Mouse (Mus musculus) heart, embryonic 10.5 days (tissue): ENCODE measurements around the gene Hoxc4. TPM values are rescaled to one million over a fixed set of nuclear protein-coding genes. Genes with fewer than 3 reads are reported as not detected.

Source experiments
- DNase-seq: peaks from one replicate; pipeline ENCODE4 v3.0.0-alpha.2; 2017; ENCODE audit warnings: low spot score
- H3K27ac ChIP-seq: fragments of 300-500 bp; sonication (generic); 2 replicates; pipeline ENCODE4 v1.5.1; 2016; ENCODE audit warnings: mild to moderate bottlenecking
- H3K27me3 ChIP-seq: fragments of 300-500 bp; sonication (generic); 2 replicates; pipeline ENCODE4 v1.6.1; 2016; ENCODE audit warnings: mild to moderate bottlenecking; ENCODE audit not compliant: poor library complexity, insufficient read depth, severe bottlenecking
- H3K36me3 ChIP-seq: fragments of 300-500 bp; sonication (generic); 2 replicates; pipeline ENCODE4 v1.6.1; 2016; ENCODE audit warnings: mild to moderate bottlenecking, moderate library complexity
- H3K4me1 ChIP-seq: fragments of 300-500 bp; sonication (generic); 2 replicates; pipeline ENCODE4 v1.6.1; 2016; ENCODE audit warnings: mild to moderate bottlenecking
- H3K4me3 ChIP-seq: fragments of 300-500 bp; sonication (generic); 2 replicates; pipeline ENCODE4 v1.5.1; 2016; ENCODE audit warnings: mild to moderate bottlenecking, moderate library complexity
- H3K9me3 ChIP-seq: fragments of 300-500 bp; sonication (generic); 2 replicates; pipeline ENCODE4 v1.6.1; 2016; ENCODE audit warnings: mild to moderate bottlenecking, moderate library complexity
- WGBS: fragments of 180-500 bp; shearing (Covaris S2); methylation state at CpG from one replicate; pipeline ENCODE4 v1.1.7; 2016; 5-methylcytosine and 5-hydroxymethylcytosine counted together
- microRNA counts: library from miRNA; unstranded; fragments of <30 nt; microRNA quantifications from one replicate; lab custom pipeline; 2017
- microRNA-seq: library from miRNA; unstranded; fragments of <30 nt; microRNA quantifications from one replicate; pipeline ENCODE4, GENCODE M21; 2017
- polyA plus RNA-seq: library from polyadenylated mRNA; unstranded; fragments of >200 nt; fragmentation: Nextera tagmentation; extraction: Ambion mirVana; gene quantifications from 2 replicates; pipeline ENCODE4 v1.2.1, GENCODE M21; 2016

Gene Hoxc4
- polyA plus RNA-seq, 1 experiment from 2014 or later, result 6.6 TPM

DNA sequence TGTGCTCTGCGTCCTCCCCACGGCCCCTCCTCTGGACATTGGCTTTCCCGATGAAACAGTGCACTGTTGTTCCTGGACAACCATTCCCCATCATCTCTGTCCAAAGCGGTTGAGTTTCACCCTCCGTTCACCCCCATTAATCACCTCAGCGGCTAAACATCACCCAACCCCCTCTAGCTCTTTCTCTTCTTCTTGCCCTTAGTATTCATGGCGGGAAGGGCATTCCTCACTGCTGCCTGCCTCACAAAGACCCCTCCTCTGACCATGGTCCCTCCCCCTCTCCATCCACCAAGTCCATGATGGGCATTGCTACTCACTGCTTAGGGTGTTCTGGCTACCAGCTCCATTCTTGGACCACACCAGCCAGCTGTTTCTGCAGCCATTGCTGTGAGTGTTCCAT is 46.9 kb downstream of the Hoxc4 start:
- Histone ChIP-seq H3K4me1 (peaks cover 17% of the 10 kb centered on the region), H3K27ac (no peak overlapping the region), H3K4me3 (no peak overlapping the region), H3K36me3 (no peaks in the 10 kb centered on the region), H3K9me3 (no peaks in the 10 kb centered on the region), H3K27me3 (peaks cover 100% of the 10 kb centered on the region)
- WGBS, result 41% methylated on average over 7 of the region's 7 CpGs
- no peak for DNase-seq

DNA sequence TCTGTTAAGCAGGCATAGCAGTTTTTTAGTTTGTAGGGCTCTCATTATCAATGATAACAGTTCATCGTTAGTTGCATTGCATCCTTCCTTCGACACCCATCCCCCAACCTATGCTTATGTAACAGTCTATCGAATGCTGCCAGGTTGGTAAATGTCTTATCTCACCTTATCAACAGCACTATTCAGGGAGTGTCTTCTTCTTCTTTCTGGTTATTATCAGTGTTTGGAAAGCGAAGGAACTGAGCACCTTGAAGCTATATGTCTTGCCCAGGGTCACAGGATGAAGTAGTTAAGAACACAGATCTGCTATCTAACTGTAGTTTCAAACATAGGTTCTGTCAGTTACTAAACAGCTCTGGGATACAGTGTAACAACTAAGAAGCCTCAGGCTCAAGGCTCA is 49.0 kb downstream of the Hoxc4 start:
- no peak for DNase-seq
- Histone ChIP-seq H3K9me3 (no peaks in the 10 kb centered on the region), H3K4me3 (no peak overlapping the region), H3K27ac (no peak overlapping the region), H3K27me3 (peaks cover 100% of the 10 kb centered on the region), H3K36me3 (no peaks in the 10 kb centered on the region), H3K4me1 (peaks cover 13% of the 10 kb centered on the region)
- WGBS, result 33% methylated on average over 4 of the region's 4 CpGs

DNA sequence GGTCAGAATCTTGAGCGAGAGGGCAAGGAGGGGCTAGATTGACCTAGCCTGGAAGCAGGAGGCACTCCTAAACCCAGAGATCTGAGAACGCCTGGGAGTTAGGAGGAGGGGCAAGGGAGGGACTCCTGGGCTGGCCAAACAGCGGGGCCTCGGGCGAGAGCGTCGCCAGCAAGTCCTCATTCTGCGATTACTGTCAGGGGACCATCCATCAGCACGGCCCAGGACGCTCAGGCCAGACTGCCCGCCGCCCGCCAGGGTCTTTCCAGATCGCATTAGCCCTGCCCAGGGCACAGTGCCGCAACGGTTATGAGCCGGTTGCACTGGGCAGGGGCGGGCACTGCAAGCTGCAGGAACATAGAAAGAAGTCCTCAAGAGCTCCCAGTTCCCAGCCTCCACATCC is 50.4 kb downstream of the Hoxc4 start:
- H3K4me3 ChIP-seq, result 0 out of 2 replicates have a peak overlapping the region, but pooled peaks have one; percentile 33
- peak overlapping the region; percentile 18; the same call in 1 of the 2 replicates for H3K27ac ChIP-seq
- no peak for DNase-seq

DNA sequence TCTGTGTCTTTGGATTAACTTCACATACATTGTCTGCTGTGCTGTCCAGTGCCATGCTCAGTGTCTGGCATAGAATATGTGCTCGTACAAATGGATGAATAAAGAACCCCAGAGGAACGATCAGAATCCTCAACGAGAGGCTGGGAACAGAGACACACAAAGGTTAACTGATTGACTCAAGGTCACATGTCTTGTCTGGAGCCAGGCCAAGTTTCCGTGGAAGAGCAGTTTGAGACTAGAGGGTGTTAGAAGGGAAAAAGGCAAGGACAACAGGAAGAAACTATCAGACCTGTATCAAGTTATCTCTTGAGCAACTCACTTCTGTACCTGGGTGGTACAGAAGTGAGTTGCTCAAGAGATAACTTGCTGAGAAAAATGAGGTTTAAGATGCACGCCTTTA is 52.5 kb downstream of the Hoxc4 start:
- Histone ChIP-seq H3K36me3 (no peaks in the 10 kb centered on the region), H3K9me3 (no peaks in the 10 kb centered on the region), H3K4me3 (no peak overlapping the region), H3K4me1 (peaks cover 21% of the 10 kb centered on the region), H3K27ac (no peak overlapping the region), H3K27me3 (peaks cover 96% of the 10 kb centered on the region)
- no peak for DNase-seq
- 57% methylated on average over 5 of the region's 5 CpGs for WGBS

More for the DNA sequence above, 50.4 kb downstream of the Hoxc4 start:
- Histone ChIP-seq H3K27me3 (peaks cover 96% of the 10 kb centered on the region), H3K36me3 (no peaks in the 10 kb centered on the region), H3K9me3 (no peaks in the 10 kb centered on the region), H3K4me1 (peaks cover 13% of the 10 kb centered on the region)
- WGBS, result under 1% methylated on average over 18 of the region's 18 CpGs

DNA sequence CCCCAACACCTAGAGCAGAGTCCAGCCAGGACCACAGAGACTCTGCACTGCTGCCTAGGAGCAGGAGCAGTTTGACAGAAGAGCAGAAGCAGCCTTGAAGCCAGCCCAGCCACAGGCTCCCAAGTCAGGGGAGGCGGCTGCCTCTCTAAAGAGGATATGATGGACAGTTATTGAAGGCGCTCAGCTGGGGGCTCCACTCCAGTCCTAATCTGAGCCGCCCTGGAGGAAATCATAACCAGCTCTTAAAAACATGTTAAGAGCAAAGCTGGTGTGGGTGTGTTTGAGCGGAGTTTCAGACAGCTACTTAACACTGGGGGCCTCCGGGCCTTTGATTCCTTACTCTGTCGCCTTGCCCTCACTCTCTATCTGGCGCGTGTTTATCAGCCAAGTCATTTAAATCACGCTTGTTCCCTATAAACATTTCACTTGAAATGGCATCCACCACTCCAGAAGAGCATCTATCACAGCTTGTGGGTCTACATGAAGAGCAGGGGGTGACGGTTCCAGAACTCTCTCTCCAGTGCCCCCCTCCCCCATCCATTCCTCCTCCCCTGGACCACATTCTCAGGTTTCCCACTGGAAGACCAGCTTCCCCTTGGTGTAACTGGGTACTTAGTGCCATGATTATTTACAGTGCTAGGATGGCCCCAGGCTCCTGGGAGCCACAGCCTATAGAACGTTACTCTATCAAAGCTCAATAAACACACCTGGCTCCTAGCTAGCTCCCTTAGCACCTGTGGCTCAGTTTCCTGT is 56.1 kb downstream of the Hoxc4 start:
- 28% methylated on average over 11 of the region's 11 CpGs for WGBS
- DNase-seq, result no peak
- no peak overlapping the region for H3K4me3 ChIP-seq

DNA sequence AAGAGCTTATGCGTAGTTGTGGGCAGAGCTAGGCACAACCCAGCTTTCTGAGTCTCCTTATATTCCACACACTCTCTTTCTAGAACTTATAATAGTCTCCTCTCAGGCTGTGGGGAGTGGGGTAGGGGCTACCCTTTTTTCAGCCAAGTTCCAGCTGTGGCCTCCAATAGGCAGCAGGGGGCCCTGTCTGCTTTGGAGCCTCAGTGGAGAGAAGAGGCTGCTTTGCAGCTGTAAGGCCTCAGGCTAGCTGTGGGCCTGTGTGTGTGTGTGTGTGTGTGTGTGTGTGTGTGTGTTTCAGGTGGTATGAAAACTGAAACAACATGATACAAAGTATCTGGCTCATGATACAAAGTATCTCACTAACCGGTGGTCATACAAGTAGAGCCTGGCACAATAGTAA is 58.9 kb downstream of the Hoxc4 start:
- Histone ChIP-seq H3K36me3 (no peaks in the 10 kb centered on the region), H3K27me3 (peaks cover 75% of the 10 kb centered on the region)

More for the DNA sequence above, 56.1 kb downstream of the Hoxc4 start:
- H3K4me1 ChIP-seq, result peaks cover 8% of the 10 kb centered on the region; the same call in 1 of the 2 replicates
- peaks cover 78% of the 10 kb centered on the region for H3K27me3 ChIP-seq
- H3K27ac ChIP-seq, result no peak overlapping the region
- H3K36me3 ChIP-seq, result no peaks in the 10 kb centered on the region
- no peaks in the 10 kb centered on the region for H3K9me3 ChIP-seq

DNA sequence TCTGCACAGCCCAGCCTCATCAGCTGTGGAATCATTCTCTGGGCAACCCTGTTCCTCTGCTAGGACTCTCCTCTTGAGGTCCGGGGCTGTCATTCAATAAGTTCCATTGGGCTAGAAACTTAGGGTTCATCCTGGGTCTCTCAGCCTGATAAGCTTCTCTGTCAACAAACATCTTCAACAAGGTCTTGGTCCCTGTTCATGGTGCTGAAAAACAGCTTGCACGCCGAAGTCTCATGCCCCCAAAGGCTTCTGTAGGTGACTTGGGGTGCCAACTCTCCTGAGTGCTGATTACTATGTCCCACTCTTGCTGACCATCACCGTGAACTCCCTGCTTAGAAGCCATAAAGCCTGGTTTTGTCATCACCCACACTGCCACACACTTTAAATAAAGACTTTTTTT is 63.9 kb downstream of the Hoxc4 start:
- H3K36me3 ChIP-seq, result no peaks in the 10 kb centered on the region
- peaks cover 79% of the 10 kb centered on the region for H3K27me3 ChIP-seq
- 43% methylated on average over 4 of the region's 4 CpGs for WGBS
- H3K4me1 ChIP-seq, result peaks cover 11% of the 10 kb centered on the region
- H3K27ac ChIP-seq, result no peak overlapping the region
- no peak for DNase-seq
- no peaks in the 10 kb centered on the region for H3K9me3 ChIP-seq
- no peak overlapping the region for H3K4me3 ChIP-seq

More for the DNA sequence above, 58.9 kb downstream of the Hoxc4 start:
- Histone ChIP-seq H3K9me3 (no peaks in the 10 kb centered on the region), H3K4me3 (no peak overlapping the region), H3K27ac (no peak overlapping the region), H3K4me1 (peaks cover 8% of the 10 kb centered on the region; the same call in 1 of the 2 replicates)
- DNase-seq, result no peak
- WGBS, result 77% methylated on average over 2 of the region's 2 CpGs

DNA sequence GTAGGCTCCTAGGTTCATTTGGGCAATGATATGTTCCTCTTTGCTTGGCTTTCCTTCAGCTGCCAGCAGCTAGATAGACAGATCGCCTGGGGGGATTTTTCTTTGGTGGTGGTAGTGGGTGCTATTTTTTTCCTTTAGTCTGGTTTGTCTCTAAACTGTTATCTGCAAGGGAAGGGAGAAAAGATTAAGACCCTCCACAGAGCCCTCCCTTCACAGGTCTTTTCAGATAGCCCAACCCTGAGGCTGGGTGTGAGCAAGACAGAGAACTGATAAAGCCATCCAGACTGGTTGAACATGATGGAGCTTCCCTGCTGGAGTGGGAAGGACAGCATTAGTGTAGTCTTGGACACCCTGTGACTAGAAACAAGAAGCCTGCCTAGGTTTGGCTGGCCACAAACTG is 64.9 kb downstream of the Hoxc4 start:
- H3K27me3 ChIP-seq, result peaks cover 84% of the 10 kb centered on the region
- DNase-seq, result no peak
- WGBS, result 40% methylated on average over 1 of the region's 1 CpGs
- H3K9me3 ChIP-seq, result no peaks in the 10 kb centered on the region
- no peak overlapping the region for H3K27ac ChIP-seq
- no peak overlapping the region for H3K4me3 ChIP-seq
- H3K36me3 ChIP-seq, result no peaks in the 10 kb centered on the region
- H3K4me1 ChIP-seq, result peaks cover 11% of the 10 kb centered on the region

DNA sequence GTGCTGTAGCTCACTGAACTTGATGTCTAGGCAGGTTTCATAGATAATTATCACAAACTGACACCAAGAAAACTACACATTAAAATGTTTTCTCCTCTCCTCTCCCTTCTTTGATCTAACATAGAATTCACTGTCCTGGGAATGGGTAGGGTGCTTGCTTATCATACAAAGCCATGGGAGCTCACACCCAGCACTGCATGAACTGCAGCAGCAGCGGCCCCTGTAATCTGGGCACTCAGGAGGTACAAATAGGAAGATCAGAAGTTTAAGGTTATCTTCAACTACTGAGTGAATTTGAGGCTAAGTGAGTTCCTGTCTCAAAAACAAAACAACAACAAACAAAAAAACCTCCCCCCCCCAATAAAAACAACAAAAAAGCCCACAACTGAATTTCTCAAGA is 66.2 kb downstream of the Hoxc4 start:
- H3K36me3 ChIP-seq, result no peaks in the 10 kb centered on the region
- 32% methylated on average over 1 of the region's 1 CpGs for WGBS
- no peak for DNase-seq
- H3K9me3 ChIP-seq, result no peaks in the 10 kb centered on the region
- no peak overlapping the region for H3K27ac ChIP-seq
- peaks cover 98% of the 10 kb centered on the region for H3K27me3 ChIP-seq
- no peak overlapping the region for H3K4me3 ChIP-seq
- H3K4me1 ChIP-seq, result peaks cover 11% of the 10 kb centered on the region

DNA sequence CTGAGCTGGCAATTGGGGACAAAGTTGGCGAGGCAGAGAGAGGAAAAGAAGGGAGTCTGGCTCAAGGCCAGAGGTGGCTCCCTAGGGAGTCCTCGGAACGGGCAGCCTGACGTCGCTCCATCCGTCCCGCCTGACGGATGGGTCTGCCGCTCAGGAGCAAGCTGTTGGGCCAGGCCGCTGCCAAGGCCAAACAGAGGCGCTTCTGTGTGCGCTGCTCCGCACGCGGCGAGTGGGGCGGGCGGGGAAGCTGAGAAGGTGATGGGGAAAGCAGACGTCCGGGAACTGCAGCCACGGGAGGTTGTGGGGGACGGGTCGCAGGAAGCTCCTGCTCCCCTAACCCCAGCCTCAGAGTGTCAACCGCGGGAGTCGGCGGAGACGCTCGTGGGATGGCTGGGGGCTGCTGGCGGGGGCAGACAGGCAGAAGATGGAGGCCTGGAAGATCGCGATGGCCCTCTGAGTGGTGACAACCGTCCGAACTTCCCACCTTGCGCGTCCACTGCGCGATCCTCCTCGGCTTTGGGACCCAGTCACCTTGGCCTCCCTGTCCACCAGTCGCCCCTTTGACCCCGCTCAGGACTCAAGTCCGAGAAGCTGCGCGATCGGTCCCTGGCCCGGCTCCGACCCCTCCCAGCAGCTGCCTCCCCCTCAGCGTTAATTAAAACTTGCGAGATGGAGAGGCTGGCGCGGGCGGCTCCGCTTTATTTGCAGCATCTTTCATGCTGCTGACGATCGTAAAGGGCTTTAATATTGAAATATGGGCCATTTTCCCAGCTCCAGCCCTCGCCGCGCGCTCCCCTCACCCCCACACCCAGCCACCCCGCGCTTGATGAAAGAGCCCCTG is 67.3 kb downstream of the Hoxc4 start:
- Histone ChIP-seq H3K36me3 (no peaks in the 10 kb centered on the region), H3K4me1 (peaks cover 11% of the 10 kb centered on the region), H3K9me3 (no peaks in the 10 kb centered on the region), H3K27me3 (peaks cover 100% of the 10 kb centered on the region), H3K27ac (peak overlapping the region; percentile 70), H3K4me3 (peak overlapping the region; percentile 49)
- 1% methylated on average over 61 of the region's 61 CpGs for WGBS
- DNase-seq, result no peak

MicroRNAs within 50 kb of the gene (microRNA counts, 519-probe panel; counts per million panel counts)
- microRNA mmu-miR-615-3p (lab: Ali Mortazavi, UCI), result not detected
- microRNA mmu-miR-615-5p (lab: Ali Mortazavi, UCI), result not detected

Small RNA genes within 50 kb of the gene (microRNA-seq; reads per million reads assigned to microRNA genes)
- gene Mir196a-2 (15.7 reads per million, percentile 29 among the genes with 10 or more reads in this experiment), gene Mir615 (135 reads per million, percentile 55 among the genes with 10 or more reads in this experiment)

Other genes starting within 250 kb of the Hoxc4 start
- not detected in 2 replicates for gene Hoxc13, start 97.8 kb upstream of the Hoxc4 start, polyA plus RNA-seq
- not detected in 2 replicates for gene Hoxc12, start 82.2 kb upstream of the Hoxc4 start, polyA plus RNA-seq
- not detected in 2 replicates for gene Hoxc11, start 64.5 kb upstream of the Hoxc4 start, polyA plus RNA-seq
- 0.07 and 0.62 TPM in 2 replicates for gene Hoxc10, start 52.1 kb upstream of the Hoxc4 start, polyA plus RNA-seq
- 0.60 and 5.5 TPM in 2 replicates for gene Hoxc5, start 51.5 kb upstream of the Hoxc4 start, polyA plus RNA-seq
- gene Hoxc9, start 42.5 kb upstream of the Hoxc4 start, polyA plus RNA-seq, result 0.49 TPM in 1 of 2 replicates, not detected in the other
- gene Hoxc8, start 28.3 kb upstream of the Hoxc4 start, polyA plus RNA-seq, result 0.06 and 1.7 TPM in 2 replicates
- 0.23 and 1.8 TPM in 2 replicates for gene Hoxc6, start 20.7 kb upstream of the Hoxc4 start, polyA plus RNA-seq
- gene Smug1, start 148.2 kb downstream of the Hoxc4 start, polyA plus RNA-seq, result 16.2 and 19.5 TPM in 2 replicates
- gene Cbx5, start 220.9 kb downstream of the Hoxc4 start, polyA plus RNA-seq, result 152 and 154 TPM in 2 replicates
- 682 and 901 TPM in 2 replicates for gene Hnrnpa1, start 221.5 kb downstream of the Hoxc4 start, polyA plus RNA-seq
- 15.2 and 19.4 TPM in 2 replicates for gene Nfe2, start 239.5 kb downstream of the Hoxc4 start, polyA plus RNA-seq